Mouse (Mus musculus) left cerebral cortex, adult 18-20 months (tissue): ENCODE results near the gene Tagln2. TPM values are rescaled to one million over a fixed set of nuclear protein-coding genes. Genes with fewer than 3 reads are reported as not detected.

Experiments used
- total RNA-seq, 2 experiments: library from RNA; stranded (reverse); gene quantifications; 2 replicates each; pipeline ENCODE4 v1.2.3; 2021

The Tagln2 gene
- total RNA-seq, 2 experiments from 2014 or later, result 8.2 to 12.3 TPM

Other genes with a start within 250 kb of the Tagln2 start
- not detected for gene Atp1a4, start 241.6 kb upstream of the Tagln2 start, total RNA-seq
- gene Igsf8, start 238.4 kb upstream of the Tagln2 start, total RNA-seq, result 100 to 1,000 TPM; 278 to 283 TPM
- gene Atp1a2, start 202.0 kb upstream of the Tagln2 start, total RNA-seq, result 100 to 1,000 TPM; 588 to 687 TPM
- 100 to 1,000 TPM; 132 to 133 TPM for gene Kcnj9, start 170.7 kb upstream of the Tagln2 start, total RNA-seq
- gene Kcnj10, start 158.8 kb upstream of the Tagln2 start, total RNA-seq, result 10 to 100 TPM; 67.5 to 87.1 TPM
- 1 to 10 TPM; 7.9 to 8.6 TPM for gene Pigm, start 123.5 kb upstream of the Tagln2 start, total RNA-seq
- 1 to 10 TPM in 1 of 2 experiments, under 1 TPM in 1; 0.61 to 1.0 TPM for gene Slamf9, start 24.7 kb upstream of the Tagln2 start, total RNA-seq
- 1 to 10 TPM; 6.3 to 7.0 TPM for gene Igsf9, start 18.3 kb upstream of the Tagln2 start, total RNA-seq
- 1 to 10 TPM; 2.9 to 4.2 TPM for gene Cfap45, start 20.8 kb downstream of the Tagln2 start, total RNA-seq
- gene Vsig8, start 55.9 kb downstream of the Tagln2 start, total RNA-seq, result under 1 TPM; 0.21 to 0.23 TPM
- gene Slamf8, start 90.5 kb downstream of the Tagln2 start, total RNA-seq, result not detected
- gene Fcrl6, start 102.5 kb downstream of the Tagln2 start, total RNA-seq, result not detected
- 1 to 10 TPM; 4.1 to 6.1 TPM for gene Dusp23, start 132.9 kb downstream of the Tagln2 start, total RNA-seq
- not detected for gene Crp, start 198.0 kb downstream of the Tagln2 start, total RNA-seq